Comparison of ENCODE assay signal across 9 mouse cellular contexts in genomic region chr10:67539401-67539730, GRCm38 (mm10). TPM values are rescaled to one million over a fixed set of nuclear protein-coding genes. Genes with fewer than 3 reads are reported as not detected.
DNase-seq lines count a peak whose midpoint lies in the region; ATAC-seq and TF ChIP-seq lines count a peak whose summit lies in the region.
"Had no signal": no experiment of that assay in that cellular context is flagged by ENCODE, and none has a peak within 500 bp of the region (broad histone marks: within the 10 kb centered on the region; RNA-seq: fewer than 3 reads in every experiment).

No protein-coding gene starts in this region.

- H3K36me3 ChIP-seq in heart, embryonic 12.5 days: no peaks in the 10 kb centered on the region
- no peaks in the 10 kb centered on the region for H3K36me3 ChIP-seq in heart, adult 2 months (ENCODE audit: control insufficient read depth, insufficient read depth, low read length)
- no peaks in the 10 kb centered on the region for H3K36me3 ChIP-seq in neural tube, embryonic 12.5 days
- no peaks in the 10 kb centered on the region for H3K36me3 ChIP-seq in hindbrain, embryonic 13.5 days
- H3K36me3 ChIP-seq in neural tube, embryonic 15.5 days: peaks cover under 1% of the 10 kb centered on the region; the same call in 1 of the 2 replicates

- H3K9me3 ChIP-seq in heart, embryonic 12.5 days (replicated peaks): no peaks in the 10 kb centered on the region
- no peaks in the 10 kb centered on the region for H3K9me3 ChIP-seq in neural tube, embryonic 12.5 days
- no peaks in the 10 kb centered on the region for H3K9me3 ChIP-seq in hindbrain, embryonic 13.5 days
- no peaks in the 10 kb centered on the region for H3K9me3 ChIP-seq in neural tube, embryonic 15.5 days (replicated peaks)

- peaks cover 40% of the 10 kb centered on the region for H3K4me1 ChIP-seq in heart, embryonic 12.5 days (replicated peaks)
- no peaks in the 10 kb centered on the region for H3K4me1 ChIP-seq in heart, adult 2 months (ENCODE audit: control insufficient read depth, insufficient read depth, low read length)
- peaks cover 46% of the 10 kb centered on the region for H3K4me1 ChIP-seq in neural tube, embryonic 12.5 days
- H3K4me1 ChIP-seq in hindbrain, embryonic 13.5 days (replicated peaks): peaks cover 58% of the 10 kb centered on the region
- peaks cover 49% of the 10 kb centered on the region for H3K4me1 ChIP-seq in neural tube, embryonic 15.5 days

- no peaks in the 10 kb centered on the region for H3K79me2 ChIP-seq in heart, adult 2 months (replicated peaks; ENCODE audit: control insufficient read depth, insufficient read depth, low read length)

- WGBS in heart, embryonic 12.5 days: 39% methylated on average over 6 of the region's 6 CpGs
- WGBS in heart, adult 2 months: 59% methylated on average over 6 of the region's 6 CpGs
- WGBS in neural tube, embryonic 12.5 days: 37% methylated on average over 6 of the region's 6 CpGs
- WGBS in hindbrain, embryonic 13.5 days: 8% methylated on average over 2 of the region's 6 CpGs
- 26% methylated on average over 6 of the region's 6 CpGs for WGBS in neural tube, embryonic 15.5 days

- H3K4me3 ChIP-seq in heart, embryonic 12.5 days: peak overlapping the region; percentile 79
- H3K4me3 ChIP-seq in heart, adult 2 months: no peak overlapping the region
- H3K4me3 ChIP-seq in neural tube, embryonic 12.5 days: 0 out of 2 replicates have a peak overlapping the region, but pooled peaks have one; percentile 54
- peak overlapping the region; percentile 55 for H3K4me3 ChIP-seq in hindbrain, embryonic 13.5 days
- H3K4me3 ChIP-seq in neural tube, embryonic 15.5 days (replicated peaks): peak overlapping the region; percentile 56; the same call in 1 of the 2 replicates

- ATAC-seq in heart, embryonic 12.5 days (ENCODE audit: insufficient number of reproducible peaks, low FRiP score): no peak
- no peak for ATAC-seq in neural tube, embryonic 12.5 days (ENCODE audit: low FRiP score, low read depth)
- ATAC-seq in hindbrain, embryonic 13.5 days (ENCODE audit: low FRiP score): no peak
- ATAC-seq in neural tube, embryonic 15.5 days (ENCODE audit: low FRiP score): no peak
- ATAC-seq: lung, postnatal 0 days had no signal

- TF ChIP-seq POLR2A in heart, adult 2 months (IDR thresholded peaks at IDR 0.05; ENCODE audit: insufficient read depth, low read depth, low read length): no peak

- H3K9ac ChIP-seq in heart, embryonic 12.5 days: no peak overlapping the region
- H3K9ac ChIP-seq in heart, adult 2 months (ENCODE audit: low read depth, low read length): no peak overlapping the region
- H3K9ac ChIP-seq in neural tube, embryonic 12.5 days: no peak overlapping the region
- H3K9ac ChIP-seq in hindbrain, embryonic 13.5 days: no peak overlapping the region; the same call in 1 of the 2 replicates
- H3K9ac ChIP-seq in neural tube, embryonic 15.5 days (replicated peaks): no peak overlapping the region

- intact Hi-C loops in heart, adult 2 months (cut with DNase I): loop anchor here (2.0 to 5.0 kb wide), 2 partner anchors 221 to 733 kb away; no protein-coding TSS in a partner anchor

- peak overlapping the region; percentile 100; the same call in 1 of the 2 replicates for H3K4me2 ChIP-seq in heart, embryonic 12.5 days
- peak overlapping the region; percentile 81; the same call in 1 of the 2 replicates for H3K4me2 ChIP-seq in neural tube, embryonic 12.5 days (replicated peaks)
- H3K4me2 ChIP-seq in hindbrain, embryonic 13.5 days: peak overlapping the region; percentile 85
- peak overlapping the region; percentile 96 for H3K4me2 ChIP-seq in neural tube, embryonic 15.5 days

- no peak overlapping the region for H3K27ac ChIP-seq in heart, embryonic 12.5 days (ENCODE audit: poor library complexity, severe bottlenecking)
- no peak overlapping the region for H3K27ac ChIP-seq in heart, adult 2 months
- no peak overlapping the region for H3K27ac ChIP-seq in neural tube, embryonic 12.5 days
- no peak overlapping the region for H3K27ac ChIP-seq in hindbrain, embryonic 13.5 days
- H3K27ac ChIP-seq in neural tube, embryonic 15.5 days (replicated peaks): no peak overlapping the region

- no peak for TF ChIP-seq EP300 in heart, adult 2 months (IDR thresholded peaks at IDR 0.05; ENCODE audit: insufficient read depth, low read depth, low read length)

- H3K27me3 ChIP-seq in heart, embryonic 12.5 days (replicated peaks): peaks cover 60% of the 10 kb centered on the region
- peaks cover 13% of the 10 kb centered on the region; the same call in 1 of the 2 replicates for H3K27me3 ChIP-seq in heart, adult 2 months (ENCODE audit: control insufficient read depth, insufficient read depth, low read length)
- H3K27me3 ChIP-seq in neural tube, embryonic 12.5 days (replicated peaks): peaks cover 82% of the 10 kb centered on the region
- H3K27me3 ChIP-seq in hindbrain, embryonic 13.5 days: peaks cover 90% of the 10 kb centered on the region
- H3K27me3 ChIP-seq in neural tube, embryonic 15.5 days (replicated peaks): peaks cover 81% of the 10 kb centered on the region

- TF ChIP-seq CTCF in heart, adult 2 months (IDR thresholded peaks at IDR 0.05): no peak

- DNase-seq in heart, adult 2 months: no peak
- no peak for DNase-seq in neural tube, embryonic 10.5 days (ENCODE audit: extremely low spot score, low spot score)
- DNase-seq in spleen, postnatal 10 days (ENCODE audit: low spot score in 2 of 2): no peak
- no peak for DNase-seq in lung, postnatal 10 days

RNA-seq across cellular contexts. Expression of gene Egr2, which starts 4.1 kb away (rescaled TPM):
- 0.88 and 0.99 TPM in 2 replicates for polyA plus RNA-seq in heart, embryonic 12.5 days (2016; fragmentation: Nextera tagmentation; extraction: Ambion mirVana)
- under 1 TPM; 0.32 to 0.84 TPM for total RNA-seq in heart, adult 2 months (2021)
- polyA plus RNA-seq in heart, adult 2 months (2012; rRNA removed): 2.7 and 2.8 TPM in 2 replicates
- 1.5 TPM in 2 replicates for polyA plus RNA-seq in neural tube, embryonic 12.5 days (2016; fragmentation: Nextera tagmentation; extraction: Ambion mirVana)
- 3.8 and 4.1 TPM in 2 replicates for polyA plus RNA-seq in hindbrain, embryonic 13.5 days (2015; fragmentation: Nextera tagmentation; extraction: Ambion mirVana)
- 1.1 and 1.4 TPM in 2 replicates for polyA plus RNA-seq in neural tube, embryonic 15.5 days (2015; fragmentation: Nextera tagmentation; extraction: Ambion mirVana)

RNA-seq across cellular contexts. Expression of gene Ado, which starts 9.4 kb away (rescaled TPM):
- 57.0 and 57.1 TPM in 2 replicates for polyA plus RNA-seq in heart, embryonic 12.5 days (2016; fragmentation: Nextera tagmentation; extraction: Ambion mirVana)
- 10 to 100 TPM; 17.3 to 17.7 TPM for total RNA-seq in heart, adult 2 months (2021)
- polyA plus RNA-seq in heart, adult 2 months (2012; rRNA removed): 6.3 and 9.6 TPM in 2 replicates
- 78.0 and 81.2 TPM in 2 replicates for polyA plus RNA-seq in neural tube, embryonic 12.5 days (2016; fragmentation: Nextera tagmentation; extraction: Ambion mirVana)
- polyA plus RNA-seq in hindbrain, embryonic 13.5 days (2015; fragmentation: Nextera tagmentation; extraction: Ambion mirVana): 86.8 and 89.0 TPM in 2 replicates
- polyA plus RNA-seq in neural tube, embryonic 15.5 days (2015; fragmentation: Nextera tagmentation; extraction: Ambion mirVana): 83.1 and 88.3 TPM in 2 replicates
